Mouse (Mus musculus): ENCODE data around the gene Tmod2.

- TF ChIP-seq TAL1 (IDR thresholded peaks at IDR 0.05; ENCODE audit: low read length): no peak
- no peak for TF ChIP-seq GATA1 (IDR thresholded peaks at IDR 0.05; ENCODE audit: low read depth, low read length)
- no peak for TF ChIP-seq USF1 (IDR thresholded peaks at IDR 0.05; ENCODE audit: low read depth, low read length)
- no peak for TF ChIP-seq MAX (IDR thresholded peaks at IDR 0.05; ENCODE audit: low read length)
- no peak for TF ChIP-seq CTCF (IDR thresholded peaks at IDR 0.05 in 2 of 3, conservative IDR thresholded peaks at IDR 0.05 in 1 of 3; ENCODE audit: control insufficient read depth in 1 of 3, insufficient read depth in 1 of 3, low read depth in 2 of 3, low read length in 3 of 3, poor library complexity in 1 of 3, severe bottlenecking in 1 of 3)
- TF ChIP-seq ZMIZ1 (IDR thresholded peaks at IDR 0.05; ENCODE audit: low read depth, low read length): no peak
- TF ChIP-seq ZNF384 (IDR thresholded peaks at IDR 0.05; ENCODE audit: low read depth, low read length): no peak
- TF ChIP-seq EP300 (IDR thresholded peaks at IDR 0.05; ENCODE audit: low read depth in 1 of 2, low read length in 2 of 2): no peak
- no peak for TF ChIP-seq ZKSCAN1 (IDR thresholded peaks at IDR 0.05; ENCODE audit: low read depth, low read length)
- no peak for TF ChIP-seq SMC3 (IDR thresholded peaks at IDR 0.05; ENCODE audit: low read depth, low read length)
- TF ChIP-seq RAD21 (IDR thresholded peaks at IDR 0.05; ENCODE audit: low read depth, low read length): no peak
- no peak for TF ChIP-seq MXI1 (IDR thresholded peaks at IDR 0.05; ENCODE audit: low read depth, low read length)
- no peak for TF ChIP-seq POLR2AphosphoS2 (IDR thresholded peaks at IDR 0.05; ENCODE audit: low read length)
- no peak for TF ChIP-seq NELFE (IDR thresholded peaks at IDR 0.05; ENCODE audit: low read depth, low read length)
These were observed 31.8 kb downstream of the Tmod2 start for GRCm38 (mm10) chr9:75579321-75579720.

All from MEL (cell line).